In the genomic region with DNA sequence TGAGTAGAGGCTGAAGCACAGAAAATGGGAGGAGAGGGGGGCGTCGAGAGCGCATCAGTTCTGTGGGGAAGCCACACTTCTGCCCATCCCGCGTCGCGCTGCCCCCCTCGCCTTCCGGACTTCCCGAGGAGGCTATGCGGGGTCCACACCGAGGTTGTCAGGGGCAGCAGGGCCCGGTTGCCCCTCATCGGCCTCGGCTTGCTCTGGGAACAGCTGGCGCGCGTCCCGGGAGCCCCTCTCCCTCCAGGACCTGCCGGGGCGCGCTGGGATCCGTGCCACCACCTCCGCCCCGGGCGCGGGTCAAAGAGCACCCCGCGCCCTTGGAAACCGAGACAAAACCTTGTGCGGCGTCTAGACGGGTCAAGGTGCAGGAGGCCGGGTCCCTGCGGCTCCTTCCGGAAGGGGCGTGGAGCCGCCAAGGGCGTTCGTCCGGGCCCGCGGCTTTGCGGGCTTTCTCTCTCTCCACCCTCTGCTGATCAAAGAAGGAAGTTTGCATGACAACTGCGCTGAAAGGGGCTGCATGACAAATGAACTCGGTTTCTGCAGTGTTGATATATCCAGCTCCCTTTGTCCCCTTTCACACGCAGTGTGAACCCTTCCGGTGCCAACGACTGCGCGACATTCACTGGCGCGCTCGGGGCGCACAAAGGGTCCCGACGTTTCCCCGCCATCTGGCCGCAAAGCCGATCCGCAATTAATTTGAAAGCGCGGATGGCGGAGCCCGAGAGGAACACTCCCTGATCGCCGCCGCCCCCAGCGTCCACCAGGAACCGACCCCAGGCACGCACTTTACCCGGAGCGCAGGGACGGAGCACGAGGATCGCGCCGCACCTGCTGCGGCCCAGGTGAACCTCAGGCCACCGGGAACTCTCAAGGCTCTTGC, we compare ENCODE assay signal across 8 mouse cellular contexts. TPM values are rescaled to one million over a fixed set of nuclear protein-coding genes. Genes with fewer than 3 reads are reported as not detected.
DNase-seq lines count a peak whose midpoint lies in the region; ATAC-seq and TF ChIP-seq lines count a peak whose summit lies in the region.

No protein-coding gene starts in this region.

- TF ChIP-seq CTCF in thymus, adult 2 months (IDR thresholded peaks at IDR 0.05; ENCODE audit: borderline replicate concordance, control insufficient read depth, extremely low read depth, insufficient read depth, low read length, poor library complexity), result no peak

- H3K4me3 ChIP-seq in forebrain, embryonic 10.5 days, result peak overlapping the region; percentile 53
- H3K4me3 ChIP-seq in kidney, embryonic 15.5 days (replicated peaks), result peak overlapping the region; percentile 40
- H3K4me3 ChIP-seq in midbrain, embryonic 14.5 days (replicated peaks; ENCODE audit: low read depth, low read length), result peak overlapping the region; percentile 58
- H3K4me3 ChIP-seq in thymus, adult 2 months (ENCODE audit: control insufficient read depth, insufficient read depth, low read length), result no peak overlapping the region

- peak overlapping the region; percentile 66 for H3K4me2 ChIP-seq in kidney, embryonic 15.5 days
- peak overlapping the region; percentile 80 for H3K4me2 ChIP-seq in midbrain, embryonic 14.5 days (ENCODE audit: low read length)

- H3K4me1 ChIP-seq in forebrain, embryonic 10.5 days, result peaks cover 27% of the 10 kb centered on the region
- H3K4me1 ChIP-seq in kidney, embryonic 15.5 days, result peaks cover 9% of the 10 kb centered on the region
- peaks cover 14% of the 10 kb centered on the region for H3K4me1 ChIP-seq in midbrain, embryonic 14.5 days (ENCODE audit: control insufficient read depth, insufficient read depth, low read length)
- H3K4me1 ChIP-seq in thymus, adult 2 months (replicated peaks; ENCODE audit: control insufficient read depth, insufficient read depth, low read length), result no peaks in the 10 kb centered on the region

- peak overlapping the region; percentile 44 for H3K27ac ChIP-seq in forebrain, embryonic 10.5 days
- no peak overlapping the region for H3K27ac ChIP-seq in kidney, embryonic 15.5 days
- peak overlapping the region; percentile 94 for H3K27ac ChIP-seq in midbrain, embryonic 14.5 days (replicated peaks; ENCODE audit: low read depth, low read length)
- no peak overlapping the region for H3K27ac ChIP-seq in thymus, adult 2 months (ENCODE audit: control insufficient read depth, insufficient read depth, low read length)

- ATAC-seq in kidney, embryonic 15.5 days (replicated peaks; ENCODE audit: low FRiP score), result no peak; the same call in 1 of the 2 replicates
- ATAC-seq in midbrain, embryonic 14.5 days (ENCODE audit: low FRiP score, low TSS enrichment), result peak; percentile 83

- peaks cover 100% of the 10 kb centered on the region for H3K27me3 ChIP-seq in forebrain, embryonic 10.5 days (ENCODE audit: poor library complexity, severe bottlenecking)
- peaks cover 97% of the 10 kb centered on the region for H3K27me3 ChIP-seq in kidney, embryonic 15.5 days
- H3K27me3 ChIP-seq in midbrain, embryonic 14.5 days (ENCODE audit: control insufficient read depth, insufficient read depth, low read length), result peaks cover 17% of the 10 kb centered on the region
- H3K27me3 ChIP-seq in thymus, adult 2 months (ENCODE audit: control insufficient read depth, insufficient read depth, low read length), result peaks cover 13% of the 10 kb centered on the region; the same call in 1 of the 2 replicates

- H3K36me3 ChIP-seq in forebrain, embryonic 10.5 days (replicated peaks), result no peaks in the 10 kb centered on the region
- H3K36me3 ChIP-seq in kidney, embryonic 15.5 days, result no peaks in the 10 kb centered on the region
- no peaks in the 10 kb centered on the region for H3K36me3 ChIP-seq in midbrain, embryonic 14.5 days (ENCODE audit: control insufficient read depth, insufficient read depth, low read length)
- no peaks in the 10 kb centered on the region for H3K36me3 ChIP-seq in thymus, adult 2 months (ENCODE audit: control insufficient read depth, insufficient read depth, low read length)

- DNase-seq in thymus, postnatal 4 days, result peak; percentile 8
- DNase-seq in thymus, postnatal 14 days, result no peak
- peak; percentile 67 for DNase-seq in forebrain, embryonic 10.5 days (ENCODE audit: extremely low spot score, low spot score)
- peak; percentile 83 for DNase-seq in midbrain, embryonic 14.5 days
- DNase-seq in thymus, adult 2 months, result no peak
- DNase-seq in lung, postnatal 36 days, result no peak
- no peak for DNase-seq in urinary bladder, postnatal 14 days (ENCODE audit: low spot score)

- no peak overlapping the region for H3K9ac ChIP-seq in kidney, embryonic 15.5 days
- H3K9ac ChIP-seq in midbrain, embryonic 14.5 days (replicated peaks; ENCODE audit: low read length), result peak overlapping the region; percentile 80

- no peaks in the 10 kb centered on the region for H3K9me3 ChIP-seq in forebrain, embryonic 10.5 days
- no peaks in the 10 kb centered on the region for H3K9me3 ChIP-seq in kidney, embryonic 15.5 days (replicated peaks)
- no peaks in the 10 kb centered on the region for H3K9me3 ChIP-seq in midbrain, embryonic 14.5 days (ENCODE audit: control insufficient read depth, low read length)

- no peak for TF ChIP-seq POLR2A in thymus, adult 2 months (IDR thresholded peaks at IDR 0.05; ENCODE audit: control insufficient read depth, extremely low read depth, insufficient read depth, low read length, poor library complexity)

- under 1% methylated on average over 80 of the region's 80 CpGs for WGBS in forebrain, embryonic 10.5 days
- WGBS in kidney, embryonic 15.5 days, result under 1% methylated on average over 80 of the region's 80 CpGs
- under 1% methylated on average over 80 of the region's 80 CpGs for WGBS in midbrain, embryonic 14.5 days
- 2% methylated on average over 80 of the region's 80 CpGs for WGBS in thymus, adult 2 months

RNA-seq across cellular contexts. Expression of gene Cnpy1, which starts 35.8 kb away (rescaled TPM):
- 0.79 and 1.6 TPM in 2 replicates for polyA plus RNA-seq in forebrain, embryonic 10.5 days (2016; fragmentation: Nextera tagmentation; extraction: Ambion mirVana)
- polyA plus RNA-seq in kidney, embryonic 15.5 days (2015; fragmentation: Nextera tagmentation; extraction: Ambion mirVana), result 0.16 and 0.17 TPM in 2 replicates
- 67.4 and 99.4 TPM in 2 replicates for polyA plus RNA-seq in midbrain, embryonic 14.5 days (2014; fragmentation: Nextera tagmentation; extraction: Ambion mirVana)
- 0.06 TPM in 1 of 2 replicates, not detected in the other for polyA plus RNA-seq in thymus, adult 2 months (2012; rRNA removed)

RNA-seq across cellular contexts. Expression of gene En2, which starts 44.3 kb away (rescaled TPM):
- polyA plus RNA-seq in forebrain, embryonic 10.5 days (2016; fragmentation: Nextera tagmentation; extraction: Ambion mirVana), result not detected in 2 replicates
- 0.09 and 0.15 TPM in 2 replicates for polyA plus RNA-seq in kidney, embryonic 15.5 days (2015; fragmentation: Nextera tagmentation; extraction: Ambion mirVana)
- 3.8 TPM in 2 replicates for polyA plus RNA-seq in midbrain, embryonic 14.5 days (2014; fragmentation: Nextera tagmentation; extraction: Ambion mirVana)
- polyA plus RNA-seq in thymus, adult 2 months (2012; rRNA removed), result 0.04 and 0.10 TPM in 2 replicates

Comparison
In these comparisons a context has a peak if more than half of its experiments do, and no peak if none do; other contexts are left out.
1. DNase-seq: peak in thymus, postnatal 4 days (single experiment), forebrain, embryonic 10.5 days (single experiment) and midbrain, embryonic 14.5 days (single experiment); none in thymus, postnatal 14 days (single experiment), thymus, adult 2 months (single experiment), lung, postnatal 36 days (single experiment) and urinary bladder, postnatal 14 days (single experiment).
2. H3K27ac ChIP-seq: peak in forebrain, embryonic 10.5 days (single experiment) and midbrain, embryonic 14.5 days (single experiment); none in kidney, embryonic 15.5 days (single experiment) and thymus, adult 2 months (single experiment).
3. RNA of gene Cnpy1, which starts 35.8 kb away (polyA plus RNA-seq): 67.4 to 99.4 TPM in midbrain, embryonic 14.5 days; 0.79 to 1.6 TPM in forebrain, embryonic 10.5 days, 0.16 to 0.17 TPM in kidney, embryonic 15.5 days and 0.06 TPM in thymus, adult 2 months; every median in the first group is over 10 times any median in the second.